Mouse (Mus musculus) retina, embryonic 14.5 days (tissue): ENCODE measurements around the gene Bmf.

Experiments
- DNase-seq: peaks from one replicate; pipeline ENCODE4 v3.0.0-alpha.2; 2015; ENCODE audit warnings: low spot score

The Bmf gene

GRCm38 (mm10) chr2:118512418-118513377, 36.8 kb downstream of the Bmf start:
- DNase-seq, result no peak

- DNase-seq, result no peak
Observed at GRCm38 (mm10) chr2:118511779-118512417, 37.6 kb downstream of the Bmf start.

GRCm38 (mm10) chr2:118510447-118511310, 38.8 kb downstream of the Bmf start:
- peak; percentile 85 for DNase-seq

DNA sequence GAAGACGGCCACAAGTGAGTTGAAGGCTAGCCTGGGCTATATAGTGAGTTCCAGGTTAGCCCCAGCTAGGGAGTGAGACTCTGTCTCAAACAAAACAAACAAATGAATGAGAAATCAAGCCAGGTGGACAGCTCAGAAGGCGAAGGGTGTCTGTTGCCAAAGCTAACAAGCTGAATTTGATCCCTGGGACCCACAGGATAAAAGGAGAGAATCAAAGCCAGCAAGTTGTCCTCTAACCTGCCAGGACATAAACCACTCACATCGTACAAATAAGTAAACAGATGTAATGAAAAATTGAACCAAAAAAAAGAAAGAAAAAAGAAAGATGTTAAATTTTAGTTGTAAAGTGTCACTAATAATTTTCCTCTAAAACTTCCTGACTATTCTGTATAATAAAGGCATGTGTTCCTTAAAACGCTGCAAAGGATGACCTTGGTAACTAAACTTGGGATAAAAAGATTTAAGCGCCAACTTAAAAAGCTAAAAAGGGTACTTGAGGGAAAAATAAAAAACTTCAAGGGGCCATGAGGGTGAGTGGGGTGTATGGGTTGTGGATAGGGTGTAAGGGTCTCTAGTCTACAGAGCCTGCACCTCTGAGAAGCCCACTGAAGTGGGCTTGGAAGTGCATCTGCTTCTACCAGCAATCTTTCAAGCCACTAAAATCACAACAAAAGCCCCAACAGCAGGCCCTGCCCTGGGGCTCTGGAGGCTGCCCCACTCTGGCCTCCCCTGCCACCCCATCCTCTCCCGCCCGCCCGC, 39.6 kb downstream of the Bmf start:
- no peak for DNase-seq

- DNase-seq, result no peak
Observed at GRCm38 (mm10) chr2:118507126-118507525, 42.4 kb downstream of the Bmf start.

- no peak for DNase-seq
Observed at GRCm38 (mm10) chr2:118500191-118500590, 49.3 kb downstream of the Bmf start.

DNA sequence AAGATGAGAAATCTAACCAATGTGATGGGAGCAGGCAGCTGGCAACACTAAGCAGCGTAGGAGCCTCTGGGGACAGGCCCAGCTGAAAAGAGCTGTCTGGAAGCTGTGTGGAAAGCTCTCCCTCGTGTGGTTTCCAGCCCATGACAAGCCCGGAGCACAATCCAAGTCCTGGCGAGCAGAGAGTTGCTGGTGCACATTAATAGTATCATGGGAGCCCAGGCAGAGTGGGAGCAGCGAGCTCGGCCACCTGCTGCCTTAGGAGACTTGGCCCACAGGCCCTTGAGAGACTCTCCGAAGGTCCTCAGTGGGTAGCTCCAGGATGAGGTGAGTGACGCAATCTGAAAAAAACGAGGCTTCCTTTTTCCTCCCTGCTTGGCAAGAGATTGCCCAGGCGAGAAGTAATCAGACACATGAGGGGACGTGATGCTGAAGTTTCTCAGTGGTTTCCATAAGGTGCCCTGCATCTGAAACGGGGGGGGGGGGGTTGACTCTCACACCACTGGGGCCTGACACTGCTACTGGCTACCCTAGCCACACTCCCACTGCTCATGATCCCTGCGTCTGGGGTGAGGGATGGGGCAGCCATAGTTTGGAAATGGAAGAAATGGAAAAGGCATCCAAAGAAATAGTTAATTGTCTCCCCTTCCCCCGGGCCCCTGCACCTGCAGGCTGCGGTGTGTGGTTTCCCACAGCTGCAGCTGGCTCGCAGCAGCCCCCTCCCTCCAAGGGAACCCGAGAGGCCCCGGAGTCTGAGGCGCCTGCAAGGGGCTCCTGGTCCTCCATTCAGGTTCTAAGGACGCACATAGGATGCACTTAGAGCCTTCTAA, 50.1 kb downstream of the Bmf start:
- peak; percentile 45 for DNase-seq

DNA sequence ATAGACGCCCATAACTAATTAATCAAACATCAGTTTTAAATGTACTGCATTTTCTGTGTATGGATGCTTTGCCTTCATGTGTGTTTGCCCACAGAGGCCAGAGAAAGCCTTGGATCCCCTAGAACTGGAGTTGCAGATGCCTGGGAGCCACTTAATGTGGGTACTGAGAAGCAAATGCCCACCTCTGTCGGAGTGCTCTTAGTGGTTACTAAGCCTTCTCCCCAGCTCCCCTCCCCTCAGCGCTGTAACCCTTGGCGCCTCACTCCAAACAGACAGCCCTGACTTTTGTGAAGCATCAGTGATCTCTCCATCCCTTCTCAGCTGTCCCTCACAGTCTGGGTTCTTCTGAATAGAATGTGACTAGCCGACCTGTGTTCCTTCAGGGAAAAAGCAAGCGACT, 51.0 kb downstream of the Bmf start:
- no peak for DNase-seq

- no peak for DNase-seq
Observed at GRCm38 (mm10) chr2:118497890-118498289, 51.6 kb downstream of the Bmf start.

- no peak for DNase-seq
Observed at GRCm38 (mm10) chr2:118495024-118495423, 54.5 kb downstream of the Bmf start.

DNA sequence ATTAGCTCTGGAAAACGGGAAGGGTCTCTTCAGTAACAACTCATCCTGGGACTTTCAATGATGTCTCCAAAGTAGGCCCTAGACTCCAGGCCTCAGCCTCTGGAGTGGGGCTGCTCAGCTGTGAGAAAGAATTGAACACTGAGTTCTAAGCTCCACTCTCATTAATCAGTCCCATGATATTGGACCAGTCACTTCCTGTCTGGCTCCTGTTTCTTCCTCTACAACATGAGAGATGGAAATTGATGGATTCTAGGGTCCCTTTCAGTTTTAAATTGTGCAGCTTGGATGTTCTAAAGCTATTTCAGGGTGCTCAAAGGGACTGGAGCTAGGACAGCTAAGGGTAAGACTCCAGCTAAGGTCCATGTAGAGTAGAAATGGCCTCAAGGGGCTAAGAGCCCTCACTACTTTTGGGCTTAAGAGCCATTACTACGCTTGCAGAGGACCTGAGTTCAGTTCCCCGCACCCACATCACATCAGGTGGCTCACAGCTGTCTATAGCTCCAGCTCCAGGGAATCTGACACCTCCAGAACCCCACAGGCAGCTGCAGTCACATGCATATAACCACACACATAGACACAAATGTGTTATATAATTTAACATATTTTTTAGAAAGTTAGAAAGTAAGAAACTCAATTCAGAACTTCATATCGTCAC, 57.6 kb downstream of the Bmf start:
- DNase-seq, result no peak

GRCm38 (mm10) chr2:118491281-118491731, 58.2 kb downstream of the Bmf start:
- DNase-seq, result no peak

DNA sequence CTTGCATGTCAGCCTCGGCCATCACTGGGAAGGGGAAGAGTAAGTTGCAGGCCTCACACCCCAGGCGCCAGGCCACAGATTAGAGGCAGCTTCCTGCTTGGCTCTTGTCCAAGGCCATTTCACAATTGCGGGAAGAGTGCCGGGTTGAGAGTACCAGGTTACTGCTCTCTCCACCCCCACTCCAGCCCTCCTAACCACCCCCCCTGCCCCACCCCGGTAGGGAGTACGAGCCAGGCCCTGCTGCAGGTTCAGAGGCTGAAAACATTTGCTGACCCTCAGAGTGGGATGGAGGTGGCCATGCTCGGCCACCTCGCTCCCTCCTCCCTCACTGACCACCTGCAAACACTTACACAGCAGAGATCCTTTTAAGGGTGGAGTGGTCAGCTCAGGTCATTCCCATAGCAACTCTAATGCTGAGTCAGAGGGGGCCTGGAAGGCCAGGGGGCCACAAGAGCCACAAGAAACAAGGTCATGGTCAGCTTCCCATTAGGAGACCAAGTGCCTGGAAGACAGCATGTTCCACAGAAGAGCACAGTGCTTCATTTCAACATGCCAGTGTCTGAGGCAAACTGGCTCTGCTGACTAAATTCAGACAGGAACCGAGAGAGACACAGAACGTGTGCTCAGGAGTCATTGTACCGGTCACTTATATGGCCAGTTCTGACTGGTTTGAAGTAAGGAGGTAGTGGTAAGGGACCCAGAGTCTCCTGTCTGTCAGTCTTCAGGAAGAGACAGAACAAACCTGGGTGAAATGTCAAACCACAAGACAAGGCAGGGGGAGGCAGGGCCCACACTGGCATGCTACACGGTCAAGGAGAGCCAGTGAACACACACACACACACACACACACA, 59.0 kb downstream of the Bmf start:
- no peak for DNase-seq

DNA sequence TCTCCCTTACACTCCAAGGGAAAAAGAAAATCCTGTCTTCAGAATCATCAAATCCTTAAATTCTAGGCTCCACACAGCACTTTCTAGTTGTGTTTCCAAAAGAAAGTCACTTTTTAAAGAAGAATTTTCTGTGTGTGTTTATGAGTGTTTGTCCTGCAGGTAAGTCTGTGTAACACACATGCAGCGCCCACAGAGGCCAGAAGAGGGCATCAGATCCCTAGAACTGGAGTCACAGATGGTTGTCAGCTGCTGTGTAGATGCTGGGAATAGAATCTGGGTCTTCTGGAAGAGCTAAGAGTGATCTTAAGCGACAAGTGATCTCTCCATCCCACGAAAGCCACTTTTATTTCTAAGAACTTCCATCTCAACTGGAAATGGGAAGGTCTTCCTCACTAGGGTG, 61.7 kb downstream of the Bmf start:
- no peak for DNase-seq

DNA sequence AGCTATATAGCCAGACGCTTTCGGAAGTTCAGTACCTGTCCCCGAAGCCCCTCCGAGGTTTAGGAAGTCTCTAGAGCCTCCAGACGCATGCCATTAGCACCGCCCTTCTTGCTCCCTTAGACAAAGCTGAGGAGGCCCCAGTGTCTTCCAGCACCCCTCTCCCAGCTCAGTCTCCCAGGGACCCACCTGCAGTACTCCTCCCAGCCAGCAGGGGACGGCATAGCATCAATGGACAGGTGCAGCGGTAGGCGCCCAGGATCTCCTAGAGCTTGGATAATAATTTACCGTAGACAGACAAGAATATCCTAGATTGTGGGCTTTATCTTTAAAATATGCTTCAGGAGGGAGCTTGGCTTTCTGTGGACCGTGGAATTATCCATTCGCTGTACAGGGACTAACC, 62.6 kb downstream of the Bmf start:
- DNase-seq, result peak; percentile 83

DNA sequence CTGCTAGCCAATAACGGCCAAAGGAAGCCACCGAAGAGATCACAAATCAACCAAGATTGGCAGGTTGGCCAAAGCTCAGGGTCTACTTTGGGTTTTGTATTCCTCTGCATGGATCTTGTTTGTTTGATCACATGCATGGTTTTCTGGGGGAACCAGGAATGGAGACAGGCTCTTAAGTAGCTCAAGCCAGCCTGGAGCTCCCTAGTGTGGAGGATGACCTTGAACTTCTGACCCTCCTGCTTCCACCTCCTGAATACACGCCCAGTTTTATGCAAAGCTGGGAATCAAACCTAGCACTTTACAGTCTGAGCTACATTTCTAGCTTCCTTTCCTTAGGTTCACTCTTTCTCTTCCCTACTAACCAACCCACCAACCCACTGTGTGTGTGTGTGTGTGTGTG, 64.1 kb downstream of the Bmf start:
- no peak for DNase-seq

DNA sequence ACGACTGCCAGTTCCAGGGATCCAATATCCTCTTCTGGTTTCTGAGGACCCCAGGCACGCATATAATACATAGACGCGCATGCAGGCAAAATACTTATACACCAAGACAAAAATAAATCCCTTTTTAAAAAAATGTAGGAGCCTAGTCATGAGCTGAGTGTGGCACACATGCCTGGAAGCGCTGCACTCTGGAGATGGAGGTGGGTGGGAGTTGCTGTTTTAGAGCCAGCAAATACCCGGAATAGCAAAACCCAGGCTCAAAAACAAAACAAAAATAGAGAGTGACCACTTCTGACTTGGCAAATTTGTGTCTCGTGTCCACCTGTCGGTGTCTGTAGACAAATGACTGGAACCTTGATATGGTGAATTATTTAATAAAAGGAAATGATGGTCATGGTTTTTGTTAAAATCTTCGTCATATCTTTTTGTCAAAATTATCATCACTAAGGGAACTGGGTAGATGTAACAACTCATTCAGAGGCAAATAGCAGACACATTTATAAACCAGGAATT, 65.0 kb downstream of the Bmf start:
- DNase-seq, result no peak

- DNase-seq, result no peak
Observed at GRCm38 (mm10) chr2:118483032-118483431, 66.5 kb downstream of the Bmf start.

DNA sequence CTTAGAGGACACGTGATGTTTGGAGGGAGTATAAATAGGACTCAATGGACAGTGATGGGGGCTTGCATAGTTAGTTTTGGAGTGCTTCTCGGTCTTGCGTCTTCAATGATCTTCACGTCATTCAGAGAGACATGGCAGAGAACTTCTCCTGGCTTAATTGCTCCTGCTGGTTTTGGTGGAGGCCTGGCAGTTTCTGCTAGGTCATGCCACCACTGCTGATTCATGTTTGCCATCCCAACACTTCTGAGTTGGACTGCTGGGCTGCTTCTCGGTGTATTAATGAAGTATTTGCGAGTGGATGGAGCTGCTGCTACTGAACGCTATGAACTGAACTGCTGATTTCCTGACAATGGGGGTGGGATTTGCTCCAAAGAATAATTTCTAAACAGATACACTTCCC, 68.6 kb downstream of the Bmf start:
- no peak for DNase-seq
